Mouse (Mus musculus): ENCODE measurements around the gene Ptgdr2.

GRCm38 (mm10) chr19:10947219-10947618 is 10.3 kb downstream of the Ptgdr2 start:
- TF ChIP-seq CTCF (IDR thresholded peaks at IDR 0.05; ENCODE audit: extremely low read depth, insufficient read depth, low read length) = no peak
- no peak for TF ChIP-seq POLR2A (IDR thresholded peaks at IDR 0.05; ENCODE audit: extremely low read depth, insufficient read depth, low read length)

Data from cortical plate, adult 2 months (tissue).